Mouse (Mus musculus) skeletal muscle tissue, adult 2 months (tissue): Measurements from ENCODE around the gene Map7.

Experiments used
- DNase-seq: peaks from one replicate; pipeline ENCODE4 v3.0.0-alpha.2; 2012; ENCODE audit warnings: low read depth, low spot score

Map7 gene

DNA sequence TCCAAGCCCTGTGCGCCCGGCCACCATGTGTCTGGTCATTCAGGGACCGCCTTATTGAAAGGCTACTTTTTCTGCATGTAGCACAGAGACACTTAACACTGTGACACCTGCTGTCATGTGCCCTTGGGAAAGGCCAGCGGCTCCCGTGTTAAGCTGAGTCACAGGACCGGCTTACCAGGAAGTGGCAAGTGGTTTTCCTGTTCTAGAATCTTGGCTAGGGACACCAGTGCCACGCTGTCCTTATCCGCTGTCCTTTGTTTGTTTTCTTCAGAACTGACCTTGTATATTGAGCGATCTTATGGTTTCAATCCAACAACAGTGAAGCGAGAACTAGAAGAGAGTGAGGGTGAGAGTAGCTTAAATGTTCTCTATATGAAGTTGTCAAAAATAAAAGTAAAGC lies 85.2 kb downstream of the Map7 start:
- DNase-seq: no peak

DNA sequence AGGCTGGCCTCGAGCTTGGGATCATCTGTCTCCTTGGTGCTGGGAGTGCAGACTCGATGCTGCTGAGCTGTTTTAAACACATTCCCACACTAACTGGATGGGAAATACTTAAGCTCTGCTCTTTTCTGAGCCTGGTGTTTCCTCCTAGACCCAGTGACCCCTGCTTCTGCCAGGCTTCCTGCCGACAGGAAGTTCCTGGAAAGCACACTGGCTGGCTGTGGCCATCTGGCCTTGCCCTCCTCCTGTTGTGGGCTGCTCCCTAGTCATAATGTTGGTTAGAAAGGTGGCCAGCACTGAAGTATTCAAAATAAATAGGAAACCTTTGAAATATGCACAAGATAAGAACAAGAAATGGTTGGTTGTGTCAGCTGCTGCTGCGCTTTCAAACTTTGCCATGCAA lies 86.2 kb downstream of the Map7 start:
- DNase-seq: no peak

GRCm38 (mm10) chr10:20235656-20236055 lies 87.4 kb downstream of the Map7 start:
- no peak for DNase-seq

GRCm38 (mm10) chr10:20236241-20236640 lies 88.0 kb downstream of the Map7 start:
- no peak for DNase-seq

DNA sequence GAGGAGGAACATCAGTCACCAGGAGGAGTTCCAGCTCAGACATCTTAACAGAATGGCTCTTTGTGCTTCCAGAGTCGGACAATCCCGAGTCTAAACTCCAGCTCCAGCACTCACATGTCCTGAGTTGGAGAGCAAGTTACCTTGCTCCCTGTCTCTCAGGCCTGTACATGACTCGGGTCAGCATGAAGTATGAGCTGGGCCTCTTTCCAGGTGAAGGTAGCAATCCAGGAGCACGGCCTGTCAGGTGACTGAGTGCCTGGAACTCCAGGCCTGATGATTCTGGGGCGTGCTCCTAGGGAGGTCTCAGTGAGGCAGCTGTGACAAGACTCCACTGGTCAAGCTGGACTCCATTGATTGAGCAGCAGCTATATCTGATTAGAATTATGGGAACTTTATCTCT lies 90.0 kb downstream of the Map7 start:
- no peak for DNase-seq

DNA sequence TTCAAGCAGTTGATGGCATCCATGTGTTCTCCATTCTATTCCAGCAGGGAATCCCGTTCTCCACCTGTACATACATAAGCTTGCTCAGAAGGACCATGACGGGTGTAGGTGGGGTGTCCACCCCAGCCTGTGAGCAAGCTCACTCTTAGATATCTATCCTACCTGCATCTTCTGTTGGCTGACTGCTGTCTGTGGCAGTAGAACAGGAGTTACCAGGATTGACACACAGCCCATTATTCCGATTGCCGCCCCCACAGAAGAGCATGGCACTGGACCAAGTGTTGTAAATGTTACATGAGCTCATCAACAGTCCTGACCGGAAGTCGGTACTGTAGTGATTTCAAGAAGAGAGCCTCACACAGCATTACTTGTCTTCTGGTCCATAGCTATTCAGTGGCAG lies 92.6 kb downstream of the Map7 start:
- DNase-seq: no peak

DNA sequence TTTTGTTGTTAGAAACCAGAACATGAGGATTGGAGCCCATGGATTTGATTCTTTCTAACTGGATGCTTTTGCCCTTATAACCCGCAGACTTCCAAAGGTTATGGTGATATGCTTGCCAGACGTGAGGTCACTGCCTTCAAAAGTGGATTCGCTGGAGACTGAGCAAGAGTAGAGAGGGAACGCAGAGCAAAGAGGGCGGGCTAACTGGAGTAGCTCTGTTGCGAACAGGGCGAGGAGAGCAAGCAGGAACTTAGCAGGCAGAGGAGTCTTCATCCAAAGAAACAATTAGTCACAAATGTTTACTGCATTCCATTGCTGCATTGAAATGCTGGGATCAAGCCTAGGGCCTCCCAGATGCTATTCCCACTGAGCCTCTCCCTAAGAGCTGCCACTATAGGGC lies 95.0 kb downstream of the Map7 start:
- DNase-seq: no peak

- DNase-seq: no peak
These were observed 96.8 kb downstream of the Map7 start for GRCm38 (mm10) chr10:20245082-20245481.

DNA sequence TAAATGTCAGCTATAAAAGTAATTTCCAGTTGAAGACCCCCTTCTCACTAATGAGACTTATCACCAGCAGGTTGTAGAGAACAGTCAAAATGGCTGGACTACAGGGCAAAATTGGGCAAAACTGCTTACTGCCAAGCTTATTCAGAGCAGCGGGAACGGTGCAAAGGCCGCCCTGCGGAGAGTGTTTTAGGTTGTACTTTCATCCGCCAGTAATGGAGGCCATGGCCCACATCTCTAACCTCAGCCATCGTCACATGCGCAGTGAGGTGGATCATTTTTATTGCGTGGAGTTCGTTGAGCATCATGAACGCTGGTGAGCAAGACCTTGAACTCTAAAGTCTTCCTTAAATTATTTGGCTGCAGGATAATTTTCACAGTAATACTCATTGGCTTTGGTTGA lies 100.8 kb downstream of the Map7 start:
- DNase-seq: no peak

DNA sequence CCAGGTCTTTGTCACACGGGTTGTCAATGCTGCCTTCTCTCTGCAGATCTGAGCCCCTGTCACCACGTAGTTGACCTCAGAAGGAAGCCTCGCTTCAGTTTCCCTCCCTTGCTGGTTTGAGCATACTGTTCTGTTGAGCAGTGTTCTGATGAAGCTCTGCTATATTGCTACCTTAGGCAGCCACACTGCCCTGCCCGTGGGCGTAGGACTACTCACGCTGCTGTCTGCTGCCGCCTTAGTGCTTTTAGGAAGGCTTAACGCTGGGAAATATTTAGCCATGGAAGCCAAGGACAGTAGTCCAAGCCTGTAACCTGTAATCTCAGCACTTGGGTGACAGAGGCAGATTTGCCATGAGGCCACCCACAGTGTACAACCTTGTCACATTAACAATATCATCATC lies 107.3 kb downstream of the Map7 start:
- no peak for DNase-seq

GRCm38 (mm10) chr10:20257054-20257643 lies 108.9 kb downstream of the Map7 start:
- no peak for DNase-seq

DNA sequence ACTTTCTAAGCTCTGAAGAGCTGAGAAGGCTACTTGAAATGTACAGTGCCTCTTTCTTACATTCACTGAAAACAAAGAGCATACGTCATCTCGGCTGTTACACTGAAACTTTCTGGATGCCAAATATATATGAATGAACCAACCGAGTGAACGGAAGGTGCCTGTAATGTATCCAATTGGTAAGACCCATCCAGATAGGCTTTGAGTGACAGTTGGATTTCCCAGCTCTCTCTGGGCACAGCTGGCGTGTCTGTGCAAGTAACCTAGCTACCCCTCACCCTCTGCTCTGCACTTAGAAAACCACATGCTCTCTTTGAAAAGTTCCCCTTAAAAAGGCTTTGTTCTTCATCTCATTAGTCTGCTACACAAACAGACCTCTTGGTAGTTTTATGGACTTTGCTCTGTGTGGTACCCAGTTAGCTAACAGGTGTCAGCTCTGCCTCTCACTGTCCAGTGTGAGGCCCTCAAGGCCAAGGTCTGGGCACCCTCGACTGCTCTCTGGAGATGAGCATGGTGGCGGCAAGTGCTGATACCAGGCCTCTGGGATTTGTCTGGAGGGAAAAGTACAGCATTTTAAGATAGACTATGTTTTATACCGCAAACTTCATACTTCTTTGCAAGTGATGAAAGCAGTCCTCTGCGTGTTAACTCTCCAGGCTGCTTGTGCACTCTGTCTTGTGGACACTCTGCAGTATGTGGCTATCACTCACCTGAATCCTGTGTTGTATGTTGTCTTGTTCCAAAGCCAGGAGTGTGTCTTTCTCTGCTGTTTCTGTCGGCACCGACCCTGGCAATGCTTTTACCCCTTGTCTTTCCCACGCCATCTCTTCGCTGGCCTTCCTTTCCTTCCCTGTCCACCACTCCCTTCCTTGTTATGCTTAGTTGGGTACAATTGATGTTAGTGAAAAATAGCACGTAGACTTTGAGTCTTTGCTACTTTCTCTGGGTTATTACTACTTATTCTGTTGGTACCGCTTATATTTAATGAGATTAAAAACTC lies 109.8 kb downstream of the Map7 start:
- no peak for DNase-seq

DNA sequence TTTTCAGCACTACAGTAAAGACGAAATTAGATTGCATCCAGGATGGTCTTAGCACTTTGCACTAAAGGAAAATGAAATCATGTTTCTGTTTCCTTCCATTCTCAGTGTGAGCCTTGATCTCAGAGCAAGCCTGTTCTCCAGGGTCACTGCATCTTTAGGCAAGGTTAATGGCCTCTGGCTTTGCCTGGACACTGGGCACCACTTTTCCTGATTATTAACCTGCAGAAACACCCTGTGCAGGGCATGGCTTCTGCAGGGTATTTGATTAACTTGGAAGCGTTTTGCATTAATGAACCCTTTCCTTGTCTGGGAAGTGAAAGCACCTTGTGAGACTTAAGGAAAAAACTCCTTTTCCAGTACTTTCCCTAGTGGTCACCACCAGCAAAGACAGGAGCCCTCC lies 111.2 kb downstream of the Map7 start:
- DNase-seq: no peak

DNA sequence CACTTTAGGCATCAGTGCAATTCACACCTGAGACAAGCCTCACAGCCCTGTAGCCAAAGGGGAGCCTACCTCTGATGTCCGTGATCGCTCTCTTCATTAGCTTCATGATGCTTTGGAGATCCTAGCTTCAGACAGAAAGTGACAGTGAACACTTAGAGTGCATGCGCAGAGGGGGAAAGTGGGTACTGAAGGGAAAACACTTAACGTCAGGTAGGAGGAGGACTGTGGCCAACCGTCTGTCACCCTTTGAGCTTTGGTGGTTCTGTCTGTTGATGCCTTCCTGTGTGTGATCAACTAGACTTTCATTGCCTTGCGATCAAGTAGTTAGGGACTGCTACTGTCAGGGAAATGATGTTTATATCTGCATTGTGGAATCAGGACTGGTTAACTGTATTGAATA lies 114.6 kb downstream of the Map7 start:
- no peak for DNase-seq

DNA sequence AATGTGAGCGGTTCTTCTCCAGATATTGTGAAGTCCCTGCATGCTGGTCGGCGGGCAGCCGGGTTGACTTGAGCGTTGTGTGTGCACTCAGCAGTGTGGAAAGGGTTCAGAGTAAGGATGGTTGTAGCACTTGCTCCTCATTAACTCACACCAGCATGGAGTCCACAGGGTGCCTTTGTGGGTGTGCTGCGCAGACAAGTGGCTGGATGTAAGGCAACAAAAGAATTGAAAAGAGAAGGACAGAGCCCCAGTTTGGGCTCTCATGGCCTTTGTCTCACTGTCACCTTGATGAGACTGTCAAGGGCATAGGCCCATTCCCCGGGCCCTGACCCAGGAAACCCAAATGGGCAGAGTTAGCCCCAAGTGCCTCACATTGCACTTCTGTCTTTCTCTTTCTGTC lies 116.2 kb downstream of the Map7 start:
- no peak for DNase-seq

DNA sequence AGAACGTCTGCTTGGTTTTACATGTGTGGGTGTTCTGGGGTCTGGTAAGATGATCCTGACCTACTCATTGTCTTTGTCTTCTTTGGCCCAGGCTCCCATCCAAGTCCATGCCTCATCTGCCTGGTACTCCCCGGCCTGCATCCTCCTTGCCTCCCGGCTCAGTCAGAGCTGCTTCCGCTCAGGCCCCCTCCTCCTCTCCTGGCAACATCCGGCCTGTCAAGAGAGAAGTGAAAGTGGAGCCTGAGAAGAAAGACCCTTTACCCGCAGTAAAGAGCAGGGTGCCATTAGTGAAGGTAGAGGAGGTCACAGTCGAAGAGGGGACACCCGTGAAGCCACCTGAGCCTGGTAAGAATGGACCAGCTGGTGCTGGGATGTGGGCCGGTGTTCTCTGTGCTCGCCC lies 118.8 kb downstream of the Map7 start:
- DNase-seq: no peak

DNA sequence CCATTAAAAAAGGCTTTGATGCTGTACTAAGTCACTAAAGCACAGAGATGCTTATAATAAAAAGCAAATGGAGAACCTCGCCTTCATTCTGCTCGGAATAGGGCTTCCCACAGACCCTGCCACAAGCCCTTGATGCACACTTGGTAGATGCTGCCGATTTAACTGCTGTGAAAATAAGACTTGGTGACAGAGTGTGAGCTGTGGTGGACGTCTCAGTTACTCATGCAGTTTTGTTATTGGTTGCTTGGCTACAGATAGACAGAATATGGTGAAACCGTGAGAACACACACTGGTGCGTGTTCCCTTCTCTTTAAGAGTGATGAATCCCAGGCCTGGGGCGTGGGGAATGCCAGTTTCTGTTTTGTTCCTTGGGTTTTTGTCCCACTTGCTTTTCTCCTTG lies 120.7 kb downstream of the Map7 start:
- no peak for DNase-seq

DNA sequence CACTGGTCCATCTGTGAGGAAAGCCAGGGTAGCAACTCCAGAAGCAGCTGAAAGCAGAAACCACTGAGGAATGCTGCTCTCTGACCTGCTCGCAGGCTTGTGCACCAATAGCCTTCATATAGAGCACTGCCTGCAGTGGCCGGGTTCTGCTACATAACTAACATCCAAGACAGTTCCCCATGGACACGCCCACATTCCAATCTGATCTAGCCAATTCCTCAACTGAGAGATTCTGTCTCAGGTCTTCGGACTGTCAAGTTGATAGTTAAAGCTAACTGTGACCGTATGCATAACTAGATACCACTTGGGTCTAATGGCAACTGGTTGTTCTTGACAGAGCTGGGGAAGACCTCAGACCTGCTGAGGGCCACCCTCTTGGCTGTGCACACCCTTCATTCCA lies 124.1 kb downstream of the Map7 start:
- DNase-seq: no peak

DNA sequence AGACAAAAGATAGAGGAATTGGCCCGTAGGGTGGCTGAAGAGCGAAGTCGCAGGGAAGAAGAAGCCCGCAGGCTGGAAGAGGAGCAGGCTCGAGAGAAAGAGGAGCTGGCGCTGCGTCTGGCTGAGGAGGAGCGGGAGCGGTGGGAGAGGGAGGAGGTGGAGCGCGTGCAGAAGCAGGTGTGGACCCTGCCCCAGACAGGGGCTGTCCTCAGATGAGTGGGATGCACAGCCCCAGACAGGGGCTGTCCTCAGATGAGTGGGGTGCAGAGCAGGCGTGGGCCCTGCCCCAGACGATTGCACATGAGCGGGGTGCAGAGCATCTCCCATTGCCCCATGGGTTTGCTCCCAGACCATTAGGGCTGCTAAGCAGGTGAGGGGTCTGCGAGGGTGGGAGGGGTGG lies 125.0 kb downstream of the Map7 start:
- no peak for DNase-seq

- no peak for DNase-seq
These were observed 125.8 kb downstream of the Map7 start for GRCm38 (mm10) chr10:20274022-20274421.

- no peak for DNase-seq
These were observed 133.2 kb downstream of the Map7 start for GRCm38 (mm10) chr10:20281456-20281855.

DNA sequence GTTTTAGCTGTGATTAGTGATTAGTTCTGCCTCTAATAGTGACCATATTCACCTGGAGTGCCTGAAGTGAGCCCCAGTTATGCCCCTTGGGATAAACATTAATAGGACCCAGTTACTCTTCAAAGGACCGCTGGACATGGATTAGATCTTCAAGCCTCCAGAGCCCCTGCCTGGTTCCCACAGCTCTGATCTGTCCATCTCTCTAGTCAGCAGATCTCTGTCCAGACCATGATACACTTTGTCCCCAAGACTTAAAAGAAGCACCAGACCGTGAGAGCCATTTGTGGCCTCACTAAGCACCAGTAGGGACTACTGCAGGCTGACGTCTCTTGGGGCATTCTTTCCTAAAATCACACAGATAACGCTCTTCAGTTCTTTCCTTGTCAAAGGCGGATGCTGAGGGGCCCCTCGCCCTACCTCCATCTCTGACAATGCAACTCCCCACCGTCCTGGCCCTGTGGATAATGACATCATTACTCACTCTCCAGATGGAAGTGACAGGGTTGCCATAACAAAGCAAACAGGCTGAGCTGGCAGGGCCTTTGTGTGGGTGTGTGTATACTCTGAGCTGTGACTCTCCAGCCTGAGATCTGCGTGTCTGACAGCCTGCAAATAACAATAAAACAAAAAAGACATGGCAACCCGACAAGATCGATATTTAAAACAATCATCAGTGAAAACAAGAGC lies 137.2 kb downstream of the Map7 start:
- DNase-seq: peak; percentile 27
